Mouse (Mus musculus): ENCODE data around the gene Misp.

DNA sequence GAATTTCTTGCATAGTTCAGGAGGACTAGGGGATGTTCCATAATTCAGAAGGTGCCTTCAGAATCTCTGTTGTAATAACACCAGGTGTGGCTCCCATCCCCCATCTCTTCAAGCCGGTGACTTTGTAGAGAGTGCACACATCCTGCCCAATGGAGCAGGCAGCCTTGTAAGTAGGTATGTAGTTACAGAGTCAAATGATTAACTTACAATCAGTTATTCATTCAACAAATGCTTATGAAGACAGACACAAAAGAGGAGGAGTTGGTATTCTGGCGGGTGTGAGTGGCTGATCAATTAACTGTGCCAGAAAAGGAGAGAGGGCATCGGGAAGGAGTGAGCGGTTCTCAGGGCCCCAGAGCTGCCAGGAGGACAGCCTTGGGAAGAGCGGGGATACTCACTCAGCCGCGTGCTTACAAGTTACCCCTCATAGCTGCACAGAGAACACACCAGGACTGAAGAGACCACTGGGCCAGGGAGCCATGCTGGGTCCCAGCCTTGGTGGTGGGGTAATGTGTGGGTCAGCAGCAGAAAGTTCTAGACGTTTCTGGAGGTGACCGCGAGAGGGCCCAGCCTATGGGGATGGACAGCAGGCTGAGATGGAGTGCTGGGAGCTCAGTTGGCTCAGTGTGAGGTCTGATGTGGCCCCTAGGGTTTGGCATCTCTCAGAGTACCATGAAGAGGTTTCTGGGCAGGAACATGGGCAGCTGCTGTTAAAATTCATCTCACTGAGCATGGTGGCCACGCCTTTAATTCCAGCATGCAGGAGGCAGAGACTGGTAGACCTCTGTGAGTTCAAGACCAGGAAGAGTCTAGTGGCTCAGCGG is 4.9 kb upstream of the Misp start:
- no peak for TF ChIP-seq CTCF (IDR thresholded peaks at IDR 0.05)
- no peak for TF ChIP-seq EP300 (IDR thresholded peaks at IDR 0.05; ENCODE audit: insufficient read depth, low read depth, low read length)

Data from heart, adult 2 months (tissue).